Mouse (Mus musculus) CH12.LX (cell line): Measurements from ENCODE around the gene Yae1d1. TPM values are rescaled to one million over a fixed set of nuclear protein-coding genes. Genes with fewer than 3 reads are reported as not detected.

ENCODE experiments used
- DNase-seq: peaks from one replicate; pipeline ENCODE4 v3.0.0-alpha.2; 2013; ENCODE audit errors: extremely low read depth
- H3K27ac ChIP-seq: 2 replicates; pipeline ENCODE4 v1.5.1; 2012; ENCODE audit warnings: low read depth, mild to moderate bottlenecking, control low read depth, moderate library complexity; ENCODE audit not compliant: insufficient read depth
- H3K27me3 ChIP-seq: replicated peaks from 2 replicates; pipeline ENCODE3; 2012; ENCODE audit warnings: inconsistent platforms
- H3K36me3 ChIP-seq, 2 experiments: replicated peaks in 1 of 2; 2 replicates each; pipeline versions ENCODE3 to v1.6.1; 2012; ENCODE audit warnings: inconsistent platforms in 1 of 2, low read length in 1 of 2, mild to moderate bottlenecking in 1 of 2, mixed read lengths in 1 of 2, moderate library complexity in 1 of 2; ENCODE audit not compliant: control insufficient read depth in 1 of 2, insufficient read depth in 1 of 2
- H3K4me1 ChIP-seq, 2 experiments: 2 replicates each; pipeline ENCODE4 v1.6.1; 2012; ENCODE audit warnings: inconsistent platforms in 1 of 2, moderate library complexity in 1 of 2; ENCODE audit not compliant: insufficient read depth in 2 of 2, control insufficient read depth in 1 of 2
- H3K4me2 ChIP-seq: 2 replicates; pipeline ENCODE4 v1.6.1; 2012; ENCODE audit warnings: low read depth, mild to moderate bottlenecking, control low read depth; ENCODE audit not compliant: poor library complexity, insufficient read depth, severe bottlenecking
- H3K4me3 ChIP-seq, 3 experiments: fragments of 150-350 bp in 1 of 3; sonication (generic) in 1 of 3; replicated peaks in 1 of 3; 2 replicates each; pipeline versions ENCODE3 to v1.5.1; 2011 to 2012; ENCODE audit warnings: low read depth in 2 of 3, low read length in 2 of 3, mild to moderate bottlenecking in 2 of 3, moderate library complexity in 2 of 3, control low read depth in 1 of 3, improper control_type of control experiment in 1 of 3, inconsistent platforms in 1 of 3, mixed read lengths in 1 of 3; ENCODE audit not compliant: poor library complexity in 1 of 3
- H3K79me2 ChIP-seq: replicated peaks from 2 replicates; pipeline ENCODE4 v1.6.1; 2012; ENCODE audit warnings: mild to moderate bottlenecking, moderate library complexity; ENCODE audit not compliant: control insufficient read depth, poor library complexity, insufficient read depth, severe bottlenecking; ENCODE audit errors: extremely low read depth
- H3K9ac ChIP-seq: 2 replicates; pipeline ENCODE4 v1.6.1; 2012; ENCODE audit warnings: low read depth, mild to moderate bottlenecking, control low read depth, moderate library complexity; ENCODE audit not compliant: insufficient read depth
- H3K9me3 ChIP-seq: replicated peaks from 2 replicates; pipeline ENCODE3; 2012; ENCODE audit warnings: low read length, inconsistent platforms, mixed read lengths
- CHD1 ChIP-seq: IDR thresholded peaks from 2 replicates; pipeline ENCODE4 v1.6.1; 2012; ENCODE audit warnings: low read depth, low read length, improper control_type of control experiment, inconsistent platforms
- CHD2 ChIP-seq: IDR thresholded peaks from 2 replicates; pipeline ENCODE4 v1.6.1; 2011; ENCODE audit warnings: low read length, improper control_type of control experiment
- ELF1 ChIP-seq: IDR thresholded peaks from 2 replicates; pipeline ENCODE4 v1.6.1; 2014; ENCODE audit warnings: low read depth, mild to moderate bottlenecking, inconsistent platforms, low read length, improper control_type of control experiment
- EP300 ChIP-seq: IDR thresholded peaks from 2 replicates; pipeline ENCODE4 v1.6.1; 2011; ENCODE audit warnings: low read length, improper control_type of control experiment
- GABPA ChIP-seq: IDR thresholded peaks from 2 replicates; pipeline ENCODE4 v1.6.1; 2012; ENCODE audit warnings: low read depth, low read length, improper control_type of control experiment, inconsistent platforms; ENCODE audit not compliant: insufficient replicate concordance
- HCFC1 ChIP-seq: IDR thresholded peaks from 2 replicates; pipeline ENCODE4 v1.6.1; 2012; ENCODE audit warnings: low read depth, mild to moderate bottlenecking, inconsistent platforms, low read length, improper control_type of control experiment
- IRF4 ChIP-seq: IDR thresholded peaks from 2 replicates; pipeline ENCODE4 v1.6.1; 2014; ENCODE audit warnings: low read depth, mild to moderate bottlenecking, inconsistent platforms, low read length, improper control_type of control experiment
- JUN ChIP-seq: IDR thresholded peaks from 2 replicates; pipeline ENCODE4 v1.6.1; 2011; ENCODE audit warnings: low read depth, mild to moderate bottlenecking, low read length, improper control_type of control experiment, moderate library complexity; ENCODE audit not compliant: insufficient read depth
- JUND ChIP-seq: conservative IDR thresholded peaks from 2 replicates; pipeline ENCODE4 v1.6.1; 2011; ENCODE audit warnings: low read depth, low read length, improper control_type of control experiment
- KAT2A ChIP-seq: IDR thresholded peaks from 2 replicates; pipeline ENCODE4 v1.6.1; 2012; ENCODE audit warnings: low read length, improper control_type of control experiment, inconsistent platforms; ENCODE audit not compliant: insufficient replicate concordance
- MAFK ChIP-seq: IDR thresholded peaks from 2 replicates; pipeline ENCODE4 v1.6.1; 2011; ENCODE audit warnings: low read length, improper control_type of control experiment; ENCODE audit not compliant: insufficient replicate concordance
- MAX ChIP-seq: IDR thresholded peaks from 2 replicates; pipeline ENCODE4 v1.6.1; 2011; ENCODE audit warnings: low read length, improper control_type of control experiment
- MAZ ChIP-seq: IDR thresholded peaks from 2 replicates; pipeline ENCODE4 v1.6.1; 2012; ENCODE audit warnings: low read depth, mild to moderate bottlenecking, inconsistent platforms, low read length, improper control_type of control experiment, moderate library complexity
- MEF2A ChIP-seq: IDR thresholded peaks from 2 replicates; pipeline ENCODE4 v1.6.1; 2014; ENCODE audit warnings: low read depth, mild to moderate bottlenecking, inconsistent platforms, low read length, improper control_type of control experiment, borderline replicate concordance
- MXI1 ChIP-seq: IDR thresholded peaks from 2 replicates; pipeline ENCODE4 v1.6.1; 2011; ENCODE audit warnings: mild to moderate bottlenecking, low read depth, low read length, improper control_type of control experiment
- MYC ChIP-seq: IDR thresholded peaks from 2 replicates; pipeline ENCODE4 v1.6.1; 2011; ENCODE audit warnings: low read depth, mild to moderate bottlenecking, improper control_type of control experiment, low read length
- NELFE ChIP-seq: IDR thresholded peaks from 2 replicates; pipeline ENCODE4 v1.6.1; 2011; ENCODE audit warnings: low read depth, low read length, improper control_type of control experiment
- NRF1 ChIP-seq: IDR thresholded peaks from 2 replicates; pipeline ENCODE4 v1.6.1; 2014; ENCODE audit warnings: low read depth, mild to moderate bottlenecking, inconsistent platforms, low read length, improper control_type of control experiment, moderate library complexity
- PAX5 ChIP-seq: IDR thresholded peaks from 2 replicates; pipeline ENCODE4 v1.6.1; 2012; ENCODE audit warnings: low read length, inconsistent platforms, mixed read lengths
- POLR2A ChIP-seq: IDR thresholded peaks from 2 replicates; pipeline ENCODE4 v1.6.1; 2011; ENCODE audit warnings: low read depth, mild to moderate bottlenecking, improper control_type of control experiment, low read length
- RCOR1 ChIP-seq: conservative IDR thresholded peaks from 2 replicates; pipeline ENCODE4 v1.6.1; 2012; ENCODE audit warnings: low read depth, mild to moderate bottlenecking, inconsistent platforms, low read length, improper control_type of control experiment
- SIN3A ChIP-seq: IDR thresholded peaks from 2 replicates; pipeline ENCODE4 v1.6.1; 2012; ENCODE audit warnings: low read length, improper control_type of control experiment, inconsistent platforms
- TCF12 ChIP-seq: IDR thresholded peaks from 2 replicates; pipeline ENCODE4 v1.6.1; 2014; ENCODE audit warnings: low read depth, mild to moderate bottlenecking, inconsistent platforms, low read length, improper control_type of control experiment
- UBTF ChIP-seq: IDR thresholded peaks from 2 replicates; pipeline ENCODE4 v1.6.1; 2012; ENCODE audit warnings: low read depth, mild to moderate bottlenecking, inconsistent platforms, low read length, improper control_type of control experiment, moderate library complexity
- USF1 ChIP-seq: IDR thresholded peaks from 2 replicates; pipeline ENCODE4 v1.6.1; 2014; ENCODE audit warnings: low read depth, mild to moderate bottlenecking, inconsistent platforms, low read length, improper control_type of control experiment
- USF2 ChIP-seq: conservative IDR thresholded peaks from 2 replicates; pipeline ENCODE4 v1.6.1; 2011; ENCODE audit warnings: low read depth, low read length, improper control_type of control experiment
- ZC3H11A ChIP-seq: IDR thresholded peaks from 2 replicates; pipeline ENCODE4 v1.6.1; 2012; ENCODE audit warnings: low read depth, mild to moderate bottlenecking, inconsistent platforms, low read length, improper control_type of control experiment
- ZKSCAN1 ChIP-seq: IDR thresholded peaks from 2 replicates; pipeline ENCODE4 v1.6.1; 2012; ENCODE audit warnings: low read depth, inconsistent platforms, low read length, improper control_type of control experiment, borderline replicate concordance
- ZNF384 ChIP-seq: IDR thresholded peaks from 2 replicates; pipeline ENCODE4 v1.6.1; 2012; ENCODE audit warnings: low read depth, low read length, improper control_type of control experiment, inconsistent platforms
- dilution Hi-C: fragments of 300-500 bp; cut with MboI; formaldehyde crosslinking; loops from 2 replicates; pipeline ENCODE4 v1.14.3; 2020; ENCODE audit warnings: low sequenced_read_pairs; ENCODE audit not compliant: extremely low pct_unique_long_range_greater_than_20kb, extremely low pct_ligation_motif_present
- in situ Hi-C: fragments of 300-500 bp; cut with MboI; formaldehyde crosslinking; loops from 3 replicates; pipeline ENCODE4 v1.14.3; 2019; ENCODE audit warnings: low sequenced_read_pairs, low pct_ligation_motif_present, low pct_unique_long_range_greater_than_20kb, mixed read lengths
- polyA plus RNA-seq: library from polyadenylated mRNA; unstranded; fragments of >175 nt; gene quantifications from 2 replicates; pipeline ENCODE4 v1.2.1, GENCODE M21; 2012; ENCODE audit warnings: low read depth; ENCODE audit not compliant: insufficient read length
- total RNA-seq, 2 experiments: library from RNA; depleted of rRNA; stranded (reverse); fragments of 300-350 nt in 1 of 2; fragments of >200 nt in 1 of 2; gene quantifications; 2 replicates each; pipeline ENCODE4 v1.2.3; 2012 to 2014

Gene Yae1d1
- total and polyA plus RNA-seq, 3 experiments, result 18.7 to 54.3 (median 26.0) TPM

- Histone ChIP-seq H3K4me2 (no peak overlapping the region), H3K9me3 (no peaks in the 10 kb centered on the region), H3K36me3 (no peaks in the 10 kb centered on the region), H3K79me2 (no peaks in the 10 kb centered on the region), H3K27me3 (no peaks in the 10 kb centered on the region), H3K4me1 (peaks cover 4 to 25% of the 10 kb centered on the region in 2 experiments; a peak in 2 of 4 replicates), H3K4me3 (no peak overlapping the region), H3K9ac (no peak overlapping the region), H3K27ac (no peak overlapping the region)
- in situ Hi-C loops (loop anchor here (10.0 kb wide), 1 partner anchor 45 kb away; the partner anchor contains the start of gene Yae1d1), dilution Hi-C loops (no loop called here)
- no peak for DNase-seq
- no peak for TF ChIP-seq GABPA
- no peak for TF ChIP-seq MEF2A
- no peak for TF ChIP-seq MXI1
- no peak for TF ChIP-seq ZKSCAN1
- TF ChIP-seq POLR2A, result no peak
- no peak for TF ChIP-seq ZC3H11A
- no peak for TF ChIP-seq RCOR1
- no peak for TF ChIP-seq ELF1
- no peak for TF ChIP-seq MAX
- no peak for TF ChIP-seq TCF12
- no peak for TF ChIP-seq IRF4
- no peak for TF ChIP-seq USF1
- TF ChIP-seq MYC, result no peak
- TF ChIP-seq UBTF, result no peak
- no peak for TF ChIP-seq USF2
- no peak for TF ChIP-seq EP300
- no peak for TF ChIP-seq ZNF384
- TF ChIP-seq CHD1, result no peak
- no peak for TF ChIP-seq NRF1
- TF ChIP-seq JUN, result no peak
These were observed 43.6 kb downstream of the Yae1d1 start for GRCm38 (mm10) chr13:17949555-17949954.

GRCm38 (mm10) chr13:17944078-17944917 lies 48.9 kb downstream of the Yae1d1 start, which contains the start of gene Rala:
TSS of gene Rala (minus strand) at chr13:17944239.
- Histone ChIP-seq H3K36me3 (peaks cover 0 to 3% of the 10 kb centered on the region in 2 experiments), H3K27me3 (no peaks in the 10 kb centered on the region), H3K4me3 (peak within 1 kb of the TSS; percentile 75 to 94 (median 75)), H3K9me3 (no peaks in the 10 kb centered on the region), H3K27ac (peak within 1 kb of the TSS; percentile 17; the same call in 1 of the 2 replicates), H3K4me2 (peak within 1 kb of the TSS; percentile 83), H3K9ac (peak within 1 kb of the TSS; percentile 97), H3K79me2 (peaks cover 4% of the 10 kb centered on the region; the same call in 1 of the 2 replicates), H3K4me1 (peaks cover 4 to 37% of the 10 kb centered on the region in 2 experiments; a peak in 2 of 4 replicates)
- DNase-seq, result peak; percentile 72
- in situ Hi-C loops (loop anchor here (10.0 kb wide), 1 partner anchor 51 kb away; the partner anchor contains the start of gene Yae1d1), dilution Hi-C loops (no loop called here)
- TF ChIP-seq ZC3H11A, result no peak
- TF ChIP-seq MYC, result no peak
- 0 out of 2 replicates have a peak, but pooled peaks have one; percentile 28 for TF ChIP-seq UBTF
- no peak for TF ChIP-seq MAFK
- peak; percentile 79 for TF ChIP-seq MAZ
- no peak for TF ChIP-seq USF1
- TF ChIP-seq NELFE, result peak; percentile 85
- no peak for TF ChIP-seq GABPA
- peak; percentile 73 for TF ChIP-seq SIN3A
- TF ChIP-seq POLR2A, result peak; percentile 85
- TF ChIP-seq MEF2A, result 0 out of 2 replicates have a peak, but pooled peaks have one; percentile 18
- TF ChIP-seq PAX5, result no peak
- TF ChIP-seq HCFC1, result peak; percentile 83
- TF ChIP-seq TCF12, result peak; percentile 83
- peak; percentile 78 for TF ChIP-seq CHD2
- peak; percentile 48 for TF ChIP-seq NRF1
- TF ChIP-seq KAT2A, result peak; percentile 76; the same call in 1 of the 2 replicates
- no peak for TF ChIP-seq JUN
- no peak for TF ChIP-seq JUND
